Mouse (Mus musculus) neural tube, embryonic 13.5 days (tissue): ENCODE data around the gene Bmp5. TPM values are rescaled to one million over a fixed set of nuclear protein-coding genes. Genes with fewer than 3 reads are reported as not detected.

Source experiments
- ATAC-seq: fragments of 200-750 bp; cut with Nextera tagmentation; 2 replicates; pipeline ENCODE4 v1.8.0; 2017; ENCODE audit warnings: low read depth, mild to moderate bottlenecking, moderate TSS enrichment, moderate library complexity
- H3K27ac ChIP-seq: fragments of 300-500 bp; sonication (generic); replicated peaks from 2 replicates; pipeline ENCODE4 v1.5.1; 2015; ENCODE audit warnings: moderate library complexity, mild to moderate bottlenecking, inconsistent platforms
- H3K27me3 ChIP-seq: fragments of 300-500 bp; sonication (generic); 2 replicates; pipeline ENCODE4 v1.6.1; 2015; ENCODE audit warnings: mild to moderate bottlenecking, inconsistent platforms
- H3K36me3 ChIP-seq: fragments of 300-500 bp; sonication (generic); 2 replicates; pipeline ENCODE4 v1.6.1; 2015; ENCODE audit warnings: mild to moderate bottlenecking, inconsistent platforms
- H3K4me1 ChIP-seq: fragments of 300-500 bp; sonication (generic); replicated peaks from 2 replicates; pipeline ENCODE4 v1.6.1; 2015; ENCODE audit warnings: inconsistent platforms
- H3K4me2 ChIP-seq: fragments of 300-500 bp; sonication (generic); 2 replicates; pipeline ENCODE4 v1.6.1; 2015; ENCODE audit warnings: inconsistent platforms, mild to moderate bottlenecking, moderate library complexity
- H3K4me3 ChIP-seq: fragments of 300-500 bp; sonication (generic); 2 replicates; pipeline ENCODE4 v1.5.1; 2015; ENCODE audit warnings: mild to moderate bottlenecking, inconsistent platforms
- H3K9ac ChIP-seq: fragments of 300-500 bp; sonication (generic); 2 replicates; pipeline ENCODE4 v1.6.1; 2015; ENCODE audit warnings: moderate library complexity, mild to moderate bottlenecking, inconsistent platforms
- H3K9me3 ChIP-seq: fragments of 300-500 bp; sonication (generic); 2 replicates; pipeline ENCODE4 v1.6.1; 2016; ENCODE audit warnings: inconsistent platforms
- WGBS: fragments of 180-500 bp; shearing (Covaris S2); methylation state at CpG from one replicate; pipeline ENCODE4 v1.1.7; 2015; 5-methylcytosine and 5-hydroxymethylcytosine counted together
- microRNA-seq: library from miRNA; unstranded; fragments of <30 nt; microRNA quantifications from one replicate; pipeline ENCODE4, GENCODE M21; 2016
- polyA plus RNA-seq: library from polyadenylated mRNA; unstranded; fragments of >200 nt; fragmentation: Nextera tagmentation; extraction: Ambion mirVana; gene quantifications from 2 replicates; pipeline ENCODE4 v1.2.1, GENCODE M21; 2015

Bmp5 gene
- polyA plus RNA-seq, 1 experiment from 2014 or later: 3.9 TPM

GRCm38 (mm10) chr9:75910112-75910799, 135.1 kb downstream of the Bmp5 start:
- H3K27me3 ChIP-seq: no peaks in the 10 kb centered on the region
- no peak overlapping the region; the same call in 1 of the 2 replicates for H3K27ac ChIP-seq
- ATAC-seq: no peak
- WGBS: 25% methylated on average over 7 of the region's 7 CpGs
- no peak overlapping the region for H3K4me3 ChIP-seq
- H3K4me2 ChIP-seq: no peak overlapping the region
- H3K9me3 ChIP-seq: no peaks in the 10 kb centered on the region
- H3K9ac ChIP-seq: no peak overlapping the region
- no peaks in the 10 kb centered on the region for H3K36me3 ChIP-seq
- H3K4me1 ChIP-seq: no peaks in the 10 kb centered on the region; the same call in 1 of the 2 replicates

DNA sequence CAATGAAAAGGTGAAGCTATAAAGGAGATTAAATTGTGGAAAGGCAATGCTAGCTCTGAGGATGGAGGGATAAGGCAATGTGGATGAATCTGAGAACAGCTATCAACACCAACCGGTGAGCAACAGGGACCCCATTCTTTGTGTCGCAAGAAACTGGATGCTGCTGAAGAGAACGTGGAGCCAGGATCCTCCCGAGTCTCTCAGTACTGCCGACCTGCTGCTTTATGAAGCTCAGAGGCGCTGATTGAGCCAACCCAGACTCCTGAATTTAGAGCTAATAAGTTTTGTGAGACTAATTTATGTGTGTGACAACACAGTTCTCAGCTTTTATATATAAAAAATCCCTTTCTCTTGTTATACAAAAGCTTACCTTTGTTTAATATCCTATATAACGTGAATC, 136.4 kb downstream of the Bmp5 start:
- Histone ChIP-seq H3K9me3 (no peaks in the 10 kb centered on the region), H3K36me3 (no peaks in the 10 kb centered on the region), H3K27ac (no peak overlapping the region), H3K4me3 (no peak overlapping the region), H3K4me2 (no peak overlapping the region), H3K4me1 (no peaks in the 10 kb centered on the region; the same call in 1 of the 2 replicates), H3K27me3 (no peaks in the 10 kb centered on the region), H3K9ac (no peak overlapping the region)
- 59% methylated on average over 7 of the region's 7 CpGs for WGBS
- no peak for ATAC-seq

- Histone ChIP-seq H3K9ac (no peak overlapping the region), H3K9me3 (no peaks in the 10 kb centered on the region), H3K4me3 (no peak overlapping the region), H3K36me3 (no peaks in the 10 kb centered on the region), H3K4me1 (no peaks in the 10 kb centered on the region), H3K4me2 (no peak overlapping the region), H3K27me3 (no peaks in the 10 kb centered on the region), H3K27ac (no peak overlapping the region)
- WGBS: 51% methylated on average over 2 of the region's 2 CpGs
- no peak for ATAC-seq
Observed at GRCm38 (mm10) chr9:75916027-75916426, 140.9 kb downstream of the Bmp5 start.

DNA sequence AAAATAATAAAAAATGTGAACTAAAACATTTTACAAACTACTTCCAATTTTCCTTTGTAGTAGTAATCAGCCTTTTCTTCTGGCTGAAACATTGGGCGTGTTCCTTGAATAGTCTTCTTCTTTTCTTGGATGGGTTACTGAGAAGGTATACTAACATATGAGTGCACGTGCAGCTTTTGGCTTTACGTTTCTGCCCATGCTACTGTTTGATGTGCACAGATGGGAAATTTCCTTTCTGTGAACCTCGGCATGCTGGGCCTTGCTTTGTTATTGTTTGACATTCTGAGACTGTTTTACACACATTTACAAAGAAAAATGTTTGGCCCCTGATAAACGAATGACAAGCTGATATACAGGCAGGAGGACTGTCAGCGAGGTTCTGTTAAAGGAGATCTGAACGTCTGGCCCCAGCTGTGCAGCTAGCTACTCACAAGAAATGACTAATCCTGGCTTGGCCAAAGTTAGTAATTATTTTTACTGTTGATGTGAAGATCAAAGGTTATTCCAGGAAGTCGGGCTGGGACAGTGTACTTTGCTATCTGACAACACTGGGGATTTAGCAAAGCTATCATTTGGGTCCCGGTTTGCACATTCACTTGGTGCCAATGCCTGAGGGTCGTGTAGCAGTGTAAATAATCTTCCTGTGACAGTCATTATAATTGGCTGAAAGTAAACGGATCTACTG, 152.2 kb downstream of the Bmp5 start:
- H3K4me3 ChIP-seq: no peak overlapping the region
- whole genome bisulfite sequencing: 58% methylated on average over 11 of the region's 11 CpGs
- no peak for ATAC-seq

DNA sequence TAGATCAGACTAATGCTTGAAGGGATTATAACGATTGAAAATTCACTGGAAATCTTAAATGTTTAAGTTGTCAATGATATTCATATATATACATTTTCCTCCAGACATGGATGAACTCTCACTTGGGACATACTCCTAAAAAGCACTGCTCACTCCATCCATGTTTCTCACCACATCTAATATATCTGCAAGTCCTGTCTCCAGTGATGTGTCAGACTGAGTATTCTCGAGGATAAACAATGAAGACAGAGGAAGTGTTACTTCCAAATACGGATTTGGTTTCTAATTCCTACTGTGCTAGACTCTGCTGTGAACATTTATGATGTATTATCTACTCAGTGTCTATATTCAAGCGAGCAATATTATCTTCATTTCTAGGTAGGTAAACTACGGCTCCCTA, 152.9 kb downstream of the Bmp5 start:
- Histone ChIP-seq H3K9ac (no peak overlapping the region), H3K27me3 (no peaks in the 10 kb centered on the region), H3K27ac (no peak overlapping the region), H3K4me2 (no peak overlapping the region), H3K4me3 (no peak overlapping the region), H3K36me3 (no peaks in the 10 kb centered on the region), H3K4me1 (0 out of 2 replicates have a peak, but pooled peaks cover 5% of the 10 kb centered on the region), H3K9me3 (no peaks in the 10 kb centered on the region)
- ATAC-seq: no peak
- WGBS: 84% methylated on average over 5 of the region's 5 CpGs

More for the DNA sequence above, 152.2 kb downstream of the Bmp5 start:
- 0 out of 2 replicates have a peak, but pooled peaks cover 5% of the 10 kb centered on the region for H3K4me1 ChIP-seq
- no peak overlapping the region for H3K4me2 ChIP-seq
- H3K27me3 ChIP-seq: no peaks in the 10 kb centered on the region
- no peaks in the 10 kb centered on the region for H3K9me3 ChIP-seq
- no peaks in the 10 kb centered on the region for H3K36me3 ChIP-seq
- no peak overlapping the region for H3K9ac ChIP-seq
- H3K27ac ChIP-seq: no peak overlapping the region

GRCm38 (mm10) chr9:75944663-75945062, 169.5 kb downstream of the Bmp5 start:
- Histone ChIP-seq H3K27ac (no peak overlapping the region), H3K4me1 (no peaks in the 10 kb centered on the region), H3K4me2 (no peak overlapping the region), H3K27me3 (no peaks in the 10 kb centered on the region), H3K9me3 (no peaks in the 10 kb centered on the region), H3K36me3 (no peaks in the 10 kb centered on the region), H3K9ac (no peak overlapping the region), H3K4me3 (no peak overlapping the region)
- 84% methylated on average over 3 of the region's 3 CpGs for WGBS
- no peak for ATAC-seq

Small RNA genes within 50 kb of the gene (microRNA-seq; reads per million reads assigned to microRNA genes)
- gene Gm44355: not detected

Other genes starting within 250 kb of the Bmp5 start
- 73.8 and 91.2 TPM in 2 replicates for gene Tmod3, start 215.7 kb upstream of the Bmp5 start, polyA plus RNA-seq
- gene Tmod2, start 164.0 kb upstream of the Bmp5 start, polyA plus RNA-seq: 171 and 178 TPM in 2 replicates
- gene Lysmd2, start 149.6 kb upstream of the Bmp5 start, polyA plus RNA-seq: 26.9 and 27.0 TPM in 2 replicates
- 132 and 137 TPM in 2 replicates for gene Scg3, start 91.3 kb upstream of the Bmp5 start, polyA plus RNA-seq
- 21.3 and 22.5 TPM in 2 replicates for gene Hmgcll1, start 239.5 kb downstream of the Bmp5 start, polyA plus RNA-seq